Mouse (Mus musculus) heart, embryonic 13.5 days (tissue): ENCODE measurements at regions not wholly inside any gene's neighbourhood (a gene's known extent, or its start where the extent isn't known, plus 50 kb on each side); places are given as distances from the start of the nearest gene placed in this dataset.

Source experiments
- ATAC-seq: fragments of 200-750 bp; cut with Nextera tagmentation; 2 replicates; pipeline ENCODE4 v1.8.0; 2017; ENCODE audit warnings: moderate TSS enrichment; ENCODE audit not compliant: insufficient number of reproducible peaks, low FRiP score, low TSS enrichment; ENCODE audit errors: extremely low read depth
- H3K27ac ChIP-seq: fragments of 300-500 bp; sonication (generic); replicated peaks from 2 replicates; pipeline ENCODE4 v1.5.1; 2015; ENCODE audit warnings: moderate library complexity, mild to moderate bottlenecking, inconsistent platforms
- H3K27me3 ChIP-seq: fragments of 300-500 bp; sonication (generic); replicated peaks from 2 replicates; pipeline ENCODE4 v1.6.1; 2015; ENCODE audit warnings: mild to moderate bottlenecking, inconsistent platforms
- H3K36me3 ChIP-seq: fragments of 300-500 bp; sonication (generic); 2 replicates; pipeline ENCODE4 v1.6.1; 2015; ENCODE audit warnings: mild to moderate bottlenecking, inconsistent platforms
- H3K4me1 ChIP-seq: fragments of 300-500 bp; sonication (generic); 2 replicates; pipeline ENCODE4 v1.6.1; 2015; ENCODE audit warnings: inconsistent platforms
- H3K4me2 ChIP-seq: fragments of 300-500 bp; sonication (generic); 2 replicates; pipeline ENCODE4 v1.6.1; 2015; ENCODE audit warnings: inconsistent platforms, mild to moderate bottlenecking, moderate library complexity
- H3K4me3 ChIP-seq: fragments of 300-500 bp; sonication (generic); 2 replicates; pipeline ENCODE4 v1.5.1; 2015; ENCODE audit warnings: moderate library complexity, mild to moderate bottlenecking, inconsistent platforms
- H3K9ac ChIP-seq: fragments of 300-500 bp; sonication (generic); 2 replicates; pipeline ENCODE4 v1.6.1; 2015; ENCODE audit warnings: inconsistent platforms, mild to moderate bottlenecking, moderate library complexity
- H3K9me3 ChIP-seq: fragments of 300-500 bp; sonication (generic); 2 replicates; pipeline ENCODE4 v1.6.1; 2016; ENCODE audit warnings: inconsistent platforms
- WGBS: fragments of 180-500 bp; shearing (Covaris S2); methylation state at CpG from one replicate; pipeline ENCODE4 v1.1.7; 2015; ENCODE audit warnings: mixed read lengths; 5-methylcytosine and 5-hydroxymethylcytosine counted together

GRCm38 (mm10) chr14:71808863-71809487, 682.7 kb downstream of the Gm9195 start:
- no peak for ATAC-seq
- no peaks in the 10 kb centered on the region for H3K9me3 ChIP-seq
- no peaks in the 10 kb centered on the region; the same call in 1 of the 2 replicates for H3K27me3 ChIP-seq
- 55% methylated on average over 13 of the region's 13 CpGs for WGBS
- no peak overlapping the region for H3K4me3 ChIP-seq
- no peaks in the 10 kb centered on the region for H3K4me1 ChIP-seq
- H3K36me3 ChIP-seq, result no peaks in the 10 kb centered on the region
- H3K9ac ChIP-seq, result no peak overlapping the region
- no peak overlapping the region for H3K4me2 ChIP-seq
- H3K27ac ChIP-seq, result no peak overlapping the region

DNA sequence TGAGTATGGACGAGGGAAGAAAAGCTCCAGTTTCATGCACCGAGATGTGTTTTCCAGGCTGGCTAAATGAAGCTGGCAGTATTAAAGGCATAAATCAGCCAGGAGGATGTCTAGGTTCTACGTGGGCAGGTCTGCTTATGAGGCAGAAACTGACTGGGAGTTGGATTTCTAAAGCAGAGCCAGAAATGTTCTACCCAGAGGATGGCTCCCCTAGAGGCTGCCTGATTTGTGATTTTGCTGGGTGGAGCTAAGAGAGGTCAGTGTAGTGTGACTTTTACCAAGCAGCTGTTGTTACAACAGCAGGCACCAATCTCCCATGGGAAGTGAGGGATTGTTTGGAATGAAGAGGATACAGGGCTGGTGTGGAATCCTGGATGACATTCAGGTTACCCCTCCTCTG, 686.0 kb downstream of the Gm9195 start:
- Histone ChIP-seq H3K9me3 (no peaks in the 10 kb centered on the region), H3K4me2 (no peak overlapping the region), H3K4me1 (no peaks in the 10 kb centered on the region), H3K36me3 (no peaks in the 10 kb centered on the region), H3K27me3 (no peaks in the 10 kb centered on the region; the same call in 1 of the 2 replicates), H3K27ac (no peak overlapping the region), H3K4me3 (no peak overlapping the region), H3K9ac (no peak overlapping the region)
- 80% methylated on average over 3 of the region's 3 CpGs for WGBS
- no peak for ATAC-seq

- Histone ChIP-seq H3K4me1 (no peaks in the 10 kb centered on the region), H3K27me3 (no peaks in the 10 kb centered on the region), H3K27ac (no peak overlapping the region), H3K4me2 (no peak overlapping the region), H3K9me3 (no peaks in the 10 kb centered on the region), H3K9ac (no peak overlapping the region), H3K4me3 (no peak overlapping the region), H3K36me3 (no peaks in the 10 kb centered on the region)
- 49% methylated on average over 4 of the region's 4 CpGs for WGBS
- ATAC-seq, result no peak
Measured at GRCm38 (mm10) chr14:71799861-71800260, 691.8 kb downstream of the Gm9195 start.

DNA sequence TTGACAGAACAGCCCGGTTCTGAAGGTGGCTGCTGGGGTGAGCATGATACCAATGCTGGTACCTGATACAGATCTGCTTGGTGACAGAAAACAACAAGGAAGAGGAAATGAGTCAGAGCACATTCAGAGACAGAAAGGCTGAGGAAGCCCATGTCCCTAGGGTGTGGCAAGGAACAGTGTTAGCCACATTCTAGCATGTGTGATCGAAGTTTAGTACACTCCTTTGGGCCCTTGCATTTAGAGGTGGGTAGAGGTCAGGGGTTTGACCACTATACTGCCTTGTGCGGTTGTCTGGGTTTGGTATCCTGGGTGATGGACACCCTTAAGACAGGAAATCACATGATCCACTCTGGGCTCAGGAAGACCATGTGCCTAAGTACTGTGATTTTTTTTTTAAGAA, 695.9 kb downstream of the Gm9195 start:
- Histone ChIP-seq H3K27ac (no peak overlapping the region), H3K4me3 (no peak overlapping the region), H3K27me3 (no peaks in the 10 kb centered on the region), H3K9ac (no peak overlapping the region), H3K36me3 (no peaks in the 10 kb centered on the region), H3K4me2 (no peak overlapping the region), H3K4me1 (no peaks in the 10 kb centered on the region), H3K9me3 (no peaks in the 10 kb centered on the region)
- 53% methylated on average over 3 of the region's 3 CpGs for WGBS
- no peak for ATAC-seq

DNA sequence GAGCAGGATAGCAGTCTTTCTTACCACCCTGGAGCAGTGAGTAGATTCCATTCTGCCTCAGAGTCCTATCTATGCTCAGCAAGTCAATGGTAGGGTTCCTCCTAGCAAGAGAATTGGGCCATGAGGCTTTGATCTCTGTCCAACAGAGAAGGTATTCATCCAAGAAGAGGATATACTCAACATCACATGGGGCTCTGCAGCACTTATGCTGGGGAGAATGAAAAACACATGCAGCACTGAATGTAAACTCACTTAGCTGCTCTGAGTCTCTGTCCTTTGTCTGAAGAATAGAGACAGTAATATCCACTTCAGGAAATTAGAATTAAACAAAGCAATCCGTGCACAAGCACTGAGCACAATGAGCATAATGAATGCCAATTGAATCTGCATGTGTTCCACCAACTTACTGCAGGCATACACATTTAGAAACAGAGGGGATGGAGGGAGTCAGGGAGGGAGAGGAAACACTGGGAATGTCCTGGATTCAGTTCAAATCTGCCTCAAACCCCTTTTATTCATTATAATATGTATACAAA, 714.6 kb downstream of the Gm9195 start:
- no peak overlapping the region for H3K9ac ChIP-seq
- no peak for ATAC-seq
- H3K27me3 ChIP-seq, result no peaks in the 10 kb centered on the region
- H3K36me3 ChIP-seq, result no peaks in the 10 kb centered on the region
- no peak overlapping the region for H3K4me2 ChIP-seq
- no peak overlapping the region for H3K27ac ChIP-seq
- no peaks in the 10 kb centered on the region for H3K4me1 ChIP-seq
- no peaks in the 10 kb centered on the region for H3K9me3 ChIP-seq
- H3K4me3 ChIP-seq, result no peak overlapping the region
- 57% methylated on average over 1 of the region's 1 CpGs for WGBS

GRCm38 (mm10) chr14:71766856-71767255, 724.8 kb downstream of the Gm9195 start:
- H3K9ac ChIP-seq, result no peak overlapping the region
- no peaks in the 10 kb centered on the region for H3K27me3 ChIP-seq
- no peak for ATAC-seq
- H3K9me3 ChIP-seq, result no peaks in the 10 kb centered on the region
- H3K4me3 ChIP-seq, result no peak overlapping the region
- no peaks in the 10 kb centered on the region for H3K4me1 ChIP-seq
- H3K27ac ChIP-seq, result no peak overlapping the region
- 74% methylated on average over 1 of the region's 1 CpGs for WGBS
- no peaks in the 10 kb centered on the region for H3K36me3 ChIP-seq
- H3K4me2 ChIP-seq, result no peak overlapping the region

DNA sequence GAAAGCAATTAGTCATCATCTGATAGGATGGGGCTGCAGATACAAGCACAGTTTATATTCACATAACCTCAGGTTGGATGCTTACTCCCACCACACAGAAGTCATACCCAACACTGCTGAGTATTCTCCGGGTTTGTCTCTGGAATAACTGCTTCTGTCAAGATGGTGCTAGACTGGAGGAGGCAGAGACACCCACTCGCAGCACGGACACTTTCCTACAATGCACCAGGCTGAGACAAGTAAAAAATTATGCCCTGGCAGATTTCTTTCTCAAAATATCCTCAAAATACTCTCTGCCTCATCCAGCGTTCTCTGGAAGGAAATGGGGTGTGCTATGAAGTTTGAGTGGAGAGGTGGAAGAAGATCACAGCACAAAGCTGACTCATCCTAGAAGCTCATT, 763.1 kb downstream of the Gm9195 start:
- no peaks in the 10 kb centered on the region for H3K36me3 ChIP-seq
- ATAC-seq, result no peak
- H3K4me2 ChIP-seq, result no peak overlapping the region
- 77% methylated on average over 4 of the region's 4 CpGs for WGBS
- H3K9ac ChIP-seq, result no peak overlapping the region
- H3K4me3 ChIP-seq, result no peak overlapping the region
- H3K9me3 ChIP-seq, result no peaks in the 10 kb centered on the region
- H3K27me3 ChIP-seq, result no peaks in the 10 kb centered on the region
- H3K4me1 ChIP-seq, result peaks cover 2% of the 10 kb centered on the region; the same call in 1 of the 2 replicates
- no peak overlapping the region for H3K27ac ChIP-seq

GRCm38 (mm10) chr14:71723526-71723925, 768.1 kb downstream of the Gm9195 start:
- ATAC-seq, result no peak
- H3K4me2 ChIP-seq, result no peak overlapping the region
- no peak overlapping the region for H3K4me3 ChIP-seq
- H3K36me3 ChIP-seq, result no peaks in the 10 kb centered on the region
- no peak overlapping the region for H3K9ac ChIP-seq
- no peaks in the 10 kb centered on the region for H3K9me3 ChIP-seq
- 17% methylated on average over 2 of the region's 2 CpGs for WGBS
- peaks cover 6% of the 10 kb centered on the region; the same call in 1 of the 2 replicates for H3K4me1 ChIP-seq
- H3K27ac ChIP-seq, result no peak overlapping the region
- H3K27me3 ChIP-seq, result no peaks in the 10 kb centered on the region

DNA sequence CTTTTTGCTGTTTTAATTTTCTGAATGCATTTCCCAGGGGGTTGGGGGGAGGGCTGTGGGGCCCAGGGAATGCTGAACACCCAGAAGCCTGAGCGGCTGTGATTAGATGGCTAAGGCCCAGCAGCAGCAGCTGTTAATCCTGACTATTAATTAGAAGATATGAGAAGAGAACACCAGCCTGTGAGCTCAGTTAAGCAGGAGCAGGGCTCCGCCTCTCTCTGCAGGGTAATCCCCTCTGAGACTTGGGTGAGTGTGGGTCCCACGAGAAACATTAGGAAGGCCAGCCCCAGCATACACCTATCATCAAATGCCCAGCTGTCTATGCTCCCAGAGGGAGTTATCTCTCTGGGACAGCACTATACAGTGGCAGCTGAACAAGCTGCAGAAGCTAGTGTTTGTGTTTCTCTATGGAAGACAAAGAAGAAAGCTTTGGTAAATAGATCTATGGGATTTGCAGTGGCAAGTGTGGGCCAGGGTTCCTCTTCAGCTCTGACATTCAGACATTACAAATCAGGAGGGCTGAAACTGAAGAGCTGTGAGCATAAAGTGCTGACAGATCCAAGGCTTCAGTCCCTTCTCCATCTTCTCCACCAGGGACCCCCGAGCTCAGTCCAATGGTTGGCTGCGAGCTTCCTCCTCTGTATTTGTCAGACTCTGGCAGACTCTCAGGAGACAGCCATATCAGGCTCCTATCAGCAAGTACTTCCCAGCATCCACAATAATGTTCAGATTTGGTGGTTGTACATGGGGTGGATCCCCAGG, 781.9 kb downstream of the Gm9195 start:
- H3K4me3 ChIP-seq, result no peak overlapping the region
- no peak overlapping the region for H3K4me2 ChIP-seq
- no peaks in the 10 kb centered on the region for H3K36me3 ChIP-seq
- no peaks in the 10 kb centered on the region for H3K9me3 ChIP-seq
- no peak for ATAC-seq
- H3K9ac ChIP-seq, result no peak overlapping the region
- no peaks in the 10 kb centered on the region; the same call in 1 of the 2 replicates for H3K4me1 ChIP-seq
- WGBS, result 24% methylated on average over 5 of the region's 5 CpGs
- no peak overlapping the region for H3K27ac ChIP-seq
- H3K27me3 ChIP-seq, result no peaks in the 10 kb centered on the region

GRCm38 (mm10) chr14:71692752-71693437, 798.7 kb downstream of the Gm9195 start:
- no peaks in the 10 kb centered on the region for H3K4me1 ChIP-seq
- H3K36me3 ChIP-seq, result no peaks in the 10 kb centered on the region
- no peak overlapping the region for H3K4me3 ChIP-seq
- H3K4me2 ChIP-seq, result no peak overlapping the region
- H3K9ac ChIP-seq, result no peak overlapping the region
- no peaks in the 10 kb centered on the region for H3K27me3 ChIP-seq
- H3K9me3 ChIP-seq, result no peaks in the 10 kb centered on the region
- ATAC-seq, result no peak
- WGBS, result 82% methylated on average over 3 of the region's 3 CpGs
- H3K27ac ChIP-seq, result no peak overlapping the region

GRCm38 (mm10) chr14:71674564-71674963, 817.1 kb downstream of the Gm9195 start:
- ATAC-seq, result no peak
- H3K4me2 ChIP-seq, result no peak overlapping the region
- H3K9ac ChIP-seq, result no peak overlapping the region
- no peaks in the 10 kb centered on the region for H3K27me3 ChIP-seq
- H3K36me3 ChIP-seq, result no peaks in the 10 kb centered on the region
- no peak overlapping the region for H3K27ac ChIP-seq
- no peaks in the 10 kb centered on the region for H3K9me3 ChIP-seq
- no peak overlapping the region for H3K4me3 ChIP-seq
- H3K4me1 ChIP-seq, result no peaks in the 10 kb centered on the region
- WGBS, result 84% methylated on average over 4 of the region's 4 CpGs
